Mouse (Mus musculus) limb, embryonic 11.5 days (tissue): ENCODE measurements around the gene Ccdc8. TPM values are rescaled to one million over a fixed set of nuclear protein-coding genes. Genes with fewer than 3 reads are reported as not detected.

ENCODE experiments used
- ATAC-seq: fragments of 200-750 bp; cut with Nextera tagmentation; 2 replicates; pipeline ENCODE4 v1.8.0; 2017; ENCODE audit warnings: low read depth; ENCODE audit not compliant: insufficient number of reproducible peaks, low FRiP score, low TSS enrichment
- DNase-seq: peaks from one replicate; pipeline ENCODE4 v3.0.0-alpha.2; 2015; ENCODE audit warnings: low spot score
- H3K27ac ChIP-seq: fragments of 300-500 bp; sonication (generic); replicated peaks from 2 replicates; pipeline ENCODE4 v1.5.1; 2014; ENCODE audit warnings: low read depth, mild to moderate bottlenecking, low read length
- H3K27me3 ChIP-seq: fragments of 300-500 bp; sonication (generic); 2 replicates; pipeline ENCODE4 v1.6.1; 2014; ENCODE audit warnings: mild to moderate bottlenecking, low read length, mixed read lengths; ENCODE audit not compliant: control insufficient read depth, insufficient read depth
- H3K36me3 ChIP-seq: fragments of 300-500 bp; sonication (generic); 2 replicates; pipeline ENCODE4 v1.6.1; 2014; ENCODE audit warnings: mild to moderate bottlenecking, low read length, moderate library complexity, mixed read lengths; ENCODE audit not compliant: control insufficient read depth, insufficient read depth
- H3K4me1 ChIP-seq: fragments of 300-500 bp; sonication (generic); 2 replicates; pipeline ENCODE4 v1.6.1; 2014; ENCODE audit warnings: low read length, mixed read lengths; ENCODE audit not compliant: control insufficient read depth, insufficient read depth
- H3K4me2 ChIP-seq: fragments of 300-500 bp; sonication (generic); 2 replicates; pipeline ENCODE4 v1.6.1; 2014; ENCODE audit warnings: low read depth, mild to moderate bottlenecking, moderate library complexity; ENCODE audit not compliant: severe bottlenecking
- H3K4me3 ChIP-seq: fragments of 300-500 bp; sonication (generic); 2 replicates; pipeline ENCODE4 v1.5.1; 2014; ENCODE audit warnings: low read depth, low read length
- H3K9ac ChIP-seq: fragments of 300-500 bp; sonication (generic); 2 replicates; pipeline ENCODE4 v1.6.1; 2014; ENCODE audit warnings: mild to moderate bottlenecking, low read length
- H3K9me3 ChIP-seq: fragments of 300-500 bp; sonication (generic); 2 replicates; pipeline ENCODE4 v1.6.1; 2016; ENCODE audit warnings: low read length; ENCODE audit not compliant: control insufficient read depth
- WGBS: fragments of 180-500 bp; shearing (Covaris S2); extraction: QIAGEN DNeasy Blood & Tissue Kit; methylation state at CpG from one replicate; pipeline ENCODE4 v1.1.7; 2014; 5-methylcytosine and 5-hydroxymethylcytosine counted together
- polyA plus RNA-seq: library from polyadenylated mRNA; unstranded; fragments of >200 nt; fragmentation: Nextera tagmentation; extraction: Ambion mirVana; gene quantifications from 2 replicates; pipeline ENCODE4 v1.2.1, GENCODE M21; 2014

Ccdc8 gene
- polyA plus RNA-seq, 1 experiment from 2014 or later: 26.4 TPM

- DNase-seq: no peak
- WGBS: 93% methylated on average over 4 of the region's 4 CpGs
- peak overlapping the region; percentile 62 for H3K4me2 ChIP-seq
- H3K27me3 ChIP-seq: no peaks in the 10 kb centered on the region
- H3K4me3 ChIP-seq: peak overlapping the region; percentile 72
- H3K9ac ChIP-seq: peak overlapping the region; percentile 77; the same call in 1 of the 2 replicates
- no peak overlapping the region for H3K27ac ChIP-seq
- no peak for ATAC-seq
- H3K9me3 ChIP-seq: no peaks in the 10 kb centered on the region
- H3K36me3 ChIP-seq: peaks cover 10% of the 10 kb centered on the region; the same call in 1 of the 2 replicates
- peaks cover 23% of the 10 kb centered on the region for H3K4me1 ChIP-seq
These were observed 2.8 kb downstream of the Ccdc8 start for GRCm38 (mm10) chr7:16995345-16995744.

GRCm38 (mm10) chr7:16999233-16999632 is 6.7 kb downstream of the Ccdc8 start:
- no peak for DNase-seq
- no peaks in the 10 kb centered on the region for H3K9me3 ChIP-seq
- 79% methylated on average over 4 of the region's 4 CpGs for WGBS
- no peak overlapping the region for H3K4me3 ChIP-seq
- H3K4me1 ChIP-seq: peaks cover 9% of the 10 kb centered on the region
- no peaks in the 10 kb centered on the region for H3K27me3 ChIP-seq
- H3K4me2 ChIP-seq: no peak overlapping the region
- H3K27ac ChIP-seq: no peak overlapping the region
- H3K9ac ChIP-seq: no peak overlapping the region
- no peak for ATAC-seq
- peaks cover 12% of the 10 kb centered on the region for H3K36me3 ChIP-seq

DNA sequence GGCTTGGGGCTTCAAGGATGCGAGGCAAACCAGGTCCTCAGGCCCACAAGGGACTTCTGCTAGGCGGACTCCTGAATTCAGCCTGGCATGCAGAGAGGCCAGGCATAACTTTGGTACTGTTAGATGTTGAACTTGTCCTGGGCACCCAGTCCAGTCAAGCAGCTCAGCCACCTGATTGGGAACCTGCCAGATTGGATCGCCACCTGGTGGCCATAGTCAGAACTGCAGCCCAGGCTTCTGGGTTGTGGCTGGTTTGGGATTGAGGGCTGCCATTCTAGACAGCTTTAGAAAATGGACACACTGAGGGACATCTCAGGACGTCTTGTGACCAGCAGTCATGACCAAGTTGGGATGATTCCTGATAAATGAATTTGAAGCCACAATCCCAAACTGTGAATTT is 7.1 kb downstream of the Ccdc8 start:
- H3K9me3 ChIP-seq: no peaks in the 10 kb centered on the region
- ATAC-seq (no peak), DNase-seq (peak; percentile 96)
- no peak overlapping the region for H3K27ac ChIP-seq
- H3K9ac ChIP-seq: no peak overlapping the region
- 34% methylated on average over 4 of the region's 4 CpGs for WGBS
- H3K4me1 ChIP-seq: peaks cover 9% of the 10 kb centered on the region
- peaks cover 15% of the 10 kb centered on the region for H3K36me3 ChIP-seq
- no peaks in the 10 kb centered on the region for H3K27me3 ChIP-seq
- H3K4me3 ChIP-seq: no peak overlapping the region
- no peak overlapping the region for H3K4me2 ChIP-seq

DNA sequence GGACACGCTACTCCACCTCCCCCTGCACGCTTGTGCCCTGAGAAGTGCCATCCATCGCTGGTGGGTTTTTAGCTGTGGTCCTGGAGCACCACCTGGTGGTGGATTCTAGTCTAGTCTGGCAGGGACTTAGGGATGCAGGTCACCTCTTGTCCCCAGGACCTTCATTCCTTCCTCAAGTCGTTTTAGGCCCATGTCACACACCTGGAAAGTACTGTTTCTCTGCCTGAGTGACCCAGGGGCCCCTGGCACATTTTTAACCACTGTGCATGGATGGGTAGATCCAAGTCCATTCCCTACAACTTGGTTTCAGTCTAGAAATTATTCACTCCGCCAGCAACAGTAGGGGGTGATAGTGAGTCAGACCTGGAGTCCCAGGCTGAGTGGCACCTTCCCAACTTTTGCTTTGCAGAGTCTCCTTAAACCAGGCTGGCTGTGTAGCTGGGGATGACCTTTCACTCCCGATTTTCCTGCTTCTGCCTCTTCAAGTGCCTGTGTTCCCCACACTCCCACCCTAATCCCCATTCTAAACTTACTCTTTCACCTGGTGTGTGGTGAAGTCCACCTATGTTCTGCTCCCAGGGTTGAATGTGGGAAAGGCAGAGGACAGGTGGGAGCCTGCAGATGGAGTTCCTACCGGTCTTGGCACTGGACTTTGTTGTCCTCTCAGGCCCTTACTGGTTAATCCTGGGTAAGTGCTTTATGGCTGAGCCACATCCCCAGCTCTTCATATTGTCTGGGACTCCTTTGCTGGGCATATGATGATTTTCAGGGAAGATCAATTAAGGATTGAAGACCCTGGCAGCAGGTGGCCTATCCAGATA is 10.1 kb downstream of the Ccdc8 start:
- peak; percentile 55 for ATAC-seq
- Histone ChIP-seq H3K9me3 (no peaks in the 10 kb centered on the region), H3K27ac (no peak overlapping the region), H3K9ac (no peak overlapping the region), H3K4me3 (0 out of 2 replicates have a peak overlapping the region, but pooled peaks have one; percentile 5), H3K27me3 (no peaks in the 10 kb centered on the region), H3K4me2 (no peak overlapping the region), H3K4me1 (no peaks in the 10 kb centered on the region), H3K36me3 (peaks cover 25% of the 10 kb centered on the region)
- 14% methylated on average over 7 of the region's 7 CpGs for WGBS
- peak; percentile 93 for DNase-seq

DNA sequence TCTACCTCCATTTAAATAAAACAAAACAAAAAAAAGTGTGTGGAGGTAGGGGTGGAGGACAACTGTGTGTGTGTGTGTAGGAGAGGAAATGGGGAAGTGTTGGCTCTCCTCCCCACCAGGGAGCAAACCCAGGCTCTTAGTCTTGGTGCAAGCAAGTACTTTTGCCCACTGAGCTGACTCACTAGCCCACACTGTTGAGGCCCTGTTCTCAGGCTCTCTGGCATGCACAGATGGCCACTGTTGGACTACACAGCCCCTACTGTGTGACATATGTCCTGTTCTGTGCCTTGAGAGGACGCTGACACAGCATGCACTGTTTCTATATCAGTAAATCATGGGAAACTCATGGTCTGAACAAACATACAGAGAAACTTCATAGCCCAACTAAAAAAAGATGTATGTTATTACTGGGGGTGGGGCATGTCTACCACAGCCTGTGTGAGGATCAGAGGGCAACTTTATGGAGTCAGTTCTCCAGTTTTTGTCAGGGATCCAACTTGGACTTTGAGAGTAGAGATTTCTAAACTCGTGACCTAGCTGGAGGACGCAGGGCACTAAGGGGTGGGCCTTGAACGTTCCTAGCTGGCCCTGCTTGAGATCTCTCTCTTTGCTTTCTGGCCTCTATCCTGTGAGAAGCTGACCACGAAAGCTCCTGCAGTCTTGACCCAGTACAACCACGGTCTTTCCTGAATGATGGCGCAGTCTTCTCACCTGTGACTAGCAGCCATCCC is 10.9 kb downstream of the Ccdc8 start:
- no peaks in the 10 kb centered on the region for H3K9me3 ChIP-seq
- no peak for ATAC-seq
- no peak overlapping the region for H3K4me3 ChIP-seq
- H3K9ac ChIP-seq: no peak overlapping the region
- H3K27me3 ChIP-seq: no peaks in the 10 kb centered on the region
- no peak for DNase-seq
- no peaks in the 10 kb centered on the region for H3K4me1 ChIP-seq
- WGBS: 90% methylated on average over 7 of the region's 7 CpGs
- peaks cover 26% of the 10 kb centered on the region for H3K36me3 ChIP-seq
- H3K4me2 ChIP-seq: no peak overlapping the region
- H3K27ac ChIP-seq: no peak overlapping the region

- H3K4me3 ChIP-seq: no peak overlapping the region
- ATAC-seq (no peak), DNase-seq (no peak)
- H3K36me3 ChIP-seq: peaks cover 29% of the 10 kb centered on the region
- no peak overlapping the region for H3K9ac ChIP-seq
- no peak overlapping the region for H3K27ac ChIP-seq
- H3K9me3 ChIP-seq: no peaks in the 10 kb centered on the region
- 84% methylated on average over 7 of the region's 7 CpGs for WGBS
- H3K4me1 ChIP-seq: no peaks in the 10 kb centered on the region
- no peak overlapping the region for H3K4me2 ChIP-seq
- H3K27me3 ChIP-seq: no peaks in the 10 kb centered on the region
These were observed 12.2 kb downstream of the Ccdc8 start for GRCm38 (mm10) chr7:17004716-17005115.

DNA sequence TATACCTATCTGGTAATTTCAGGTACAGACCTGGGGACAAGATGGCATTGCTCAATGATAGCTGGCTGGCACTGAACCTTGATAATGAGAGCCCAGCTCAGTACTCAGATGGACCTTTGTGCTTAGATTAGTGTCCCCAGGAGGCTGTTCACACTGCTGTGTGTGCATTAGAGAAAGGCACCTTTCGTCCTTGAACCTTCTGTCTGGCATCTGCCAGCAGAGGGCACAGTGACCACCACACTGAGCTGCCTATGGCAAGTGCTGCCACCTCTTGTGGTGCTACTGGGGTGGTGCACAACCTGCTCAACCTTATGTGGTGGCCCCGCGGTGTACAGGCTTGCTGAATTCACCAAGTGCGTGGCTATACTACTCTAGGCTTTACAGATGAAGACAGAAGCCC is 14.8 kb downstream of the Ccdc8 start:
- no peak for DNase-seq
- peaks cover 41% of the 10 kb centered on the region for H3K36me3 ChIP-seq
- no peak overlapping the region for H3K9ac ChIP-seq
- no peaks in the 10 kb centered on the region for H3K9me3 ChIP-seq
- H3K4me2 ChIP-seq: no peak overlapping the region
- H3K27me3 ChIP-seq: no peaks in the 10 kb centered on the region
- WGBS: 82% methylated on average over 4 of the region's 4 CpGs
- no peak overlapping the region for H3K27ac ChIP-seq
- H3K4me3 ChIP-seq: no peak overlapping the region
- H3K4me1 ChIP-seq: no peaks in the 10 kb centered on the region
- no peak for ATAC-seq

- no peak overlapping the region for H3K4me2 ChIP-seq
- no peaks in the 10 kb centered on the region for H3K27me3 ChIP-seq
- no peak overlapping the region for H3K4me3 ChIP-seq
- H3K9me3 ChIP-seq: no peaks in the 10 kb centered on the region
- 93% methylated on average over 16 of the region's 16 CpGs for WGBS
- no peaks in the 10 kb centered on the region for H3K4me1 ChIP-seq
- H3K27ac ChIP-seq: no peak overlapping the region
- no peak for DNase-seq
- ATAC-seq: no peak
- no peak overlapping the region for H3K9ac ChIP-seq
- H3K36me3 ChIP-seq: peaks cover 55% of the 10 kb centered on the region
These were observed 17.0 kb downstream of the Ccdc8 start for GRCm38 (mm10) chr7:17009326-17010009.
